Mouse (Mus musculus) spleen, postnatal 4 days (tissue): ENCODE data around the gene Unc13c.

Experiments
- DNase-seq, 2 experiments: peaks; one replicate each; pipeline ENCODE4 v3.0.0; 2022; ENCODE audit warnings: low spot score in 2 of 2

Gene Unc13c

DNA sequence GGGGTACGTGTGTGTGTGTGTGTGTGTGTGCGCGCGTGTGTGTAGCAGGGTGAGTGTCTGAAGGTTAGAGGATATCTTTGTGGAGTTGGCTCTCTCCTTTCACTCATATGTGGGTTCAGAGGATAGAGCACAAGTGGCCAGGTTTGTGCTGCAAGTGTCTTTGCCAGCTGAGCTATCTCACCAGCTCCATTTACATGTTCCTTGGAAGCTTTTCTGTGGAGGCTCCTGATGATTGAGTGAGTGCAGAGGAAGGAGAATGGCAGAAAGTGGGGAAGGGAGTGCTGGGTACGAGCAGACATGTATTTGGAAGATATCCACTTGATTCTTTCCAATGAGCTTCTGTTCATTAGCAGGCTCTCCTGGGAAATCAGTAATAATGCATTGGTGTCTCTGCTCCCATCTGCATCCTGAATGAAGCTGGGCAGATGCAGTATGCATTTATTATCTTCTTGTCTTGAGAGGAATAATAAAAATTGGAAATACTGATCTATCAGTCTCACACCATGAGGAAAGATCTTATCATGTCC, 86.3 kb downstream of the Unc13c start:
- no peak for DNase-seq

GRCm38 (mm10) chr9:73867410-73868067, 101.2 kb downstream of the Unc13c start:
- DNase-seq: no peak

GRCm38 (mm10) chr9:73866666-73867065, 102.1 kb downstream of the Unc13c start:
- no peak for DNase-seq

- no peak for DNase-seq
Observed at GRCm38 (mm10) chr9:73859469-73859868, 109.3 kb downstream of the Unc13c start.

DNA sequence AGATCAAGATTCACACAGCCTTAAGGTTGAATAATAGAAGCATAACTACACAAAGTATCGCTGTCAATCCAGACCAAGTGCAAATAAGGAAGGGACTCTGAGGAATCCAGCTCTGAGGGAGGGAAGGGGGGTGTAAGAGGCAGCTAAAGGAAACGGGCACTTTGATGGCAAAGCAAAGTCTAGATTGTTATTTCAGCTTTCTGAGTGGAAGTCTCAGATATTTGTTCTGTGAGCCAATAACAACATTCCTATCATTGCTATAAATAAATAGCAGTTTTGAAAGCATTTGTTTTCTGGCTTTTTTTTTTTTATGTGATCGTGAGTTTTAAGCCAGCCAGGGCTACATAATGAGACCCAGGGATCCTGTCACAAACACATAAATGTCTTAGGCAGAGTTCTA, 114.5 kb downstream of the Unc13c start:
- no peak for DNase-seq

DNA sequence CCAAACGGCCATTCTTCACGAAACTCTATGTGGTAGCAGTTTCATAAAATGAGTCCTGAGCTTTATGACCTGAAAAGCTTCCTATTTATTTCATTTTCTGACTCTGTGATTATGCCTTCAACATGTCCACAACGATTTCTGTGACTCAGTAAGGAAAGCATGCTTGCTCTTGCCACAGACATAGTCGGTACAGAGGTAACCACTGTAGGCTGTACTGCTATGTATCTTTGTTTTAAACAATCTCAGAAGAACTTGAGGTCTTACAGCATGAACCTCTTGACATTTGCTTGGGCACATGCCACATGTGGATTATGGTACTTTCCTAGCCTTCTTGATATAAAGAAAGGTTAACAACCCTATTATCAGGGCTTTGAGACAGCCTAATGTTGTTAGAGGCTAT, 162.1 kb downstream of the Unc13c start:
- DNase-seq: no peak

- DNase-seq: no peak
Observed at GRCm38 (mm10) chr9:73774616-73775015, 194.2 kb downstream of the Unc13c start.

DNA sequence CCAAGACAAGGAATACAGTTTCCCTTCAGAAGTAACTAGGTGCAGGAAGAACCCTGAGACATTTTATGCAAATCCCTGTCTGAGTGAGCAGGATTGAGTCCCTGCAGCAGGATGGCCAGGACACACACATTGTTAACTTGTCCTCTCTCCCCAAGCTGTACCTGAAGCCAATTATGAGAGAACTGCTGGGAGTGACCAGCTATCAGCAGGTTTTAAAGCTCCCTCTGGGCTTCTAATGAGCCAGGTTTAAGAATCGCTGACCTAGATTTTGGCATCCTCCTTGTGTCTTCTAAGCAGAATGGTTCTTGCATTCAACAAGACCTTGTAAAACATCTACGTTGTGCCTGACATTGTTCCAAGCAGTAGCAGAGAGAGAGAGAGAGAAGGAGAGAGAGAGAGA, 213.6 kb downstream of the Unc13c start:
- DNase-seq: no peak

DNA sequence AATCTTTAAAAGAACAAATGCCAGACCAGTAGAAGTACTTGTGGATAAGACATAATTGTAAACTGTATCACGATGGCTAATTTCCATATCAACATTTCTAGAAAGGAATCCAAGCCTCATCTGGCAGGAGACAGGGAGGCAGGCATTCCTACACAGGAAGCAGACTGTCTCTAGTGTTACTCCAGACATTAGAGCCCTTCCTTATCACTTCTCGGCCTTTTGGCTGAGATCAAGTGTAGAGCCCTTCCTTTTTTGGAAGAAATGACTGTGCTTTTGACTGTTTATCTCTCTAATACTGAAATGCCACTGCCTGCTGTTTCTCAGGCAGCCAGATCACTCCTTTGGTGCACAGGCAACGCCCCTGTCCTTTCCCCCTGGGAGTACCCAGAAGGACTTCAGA, 215.3 kb downstream of the Unc13c start:
- no peak for DNase-seq

GRCm38 (mm10) chr9:73751344-73751743, 217.4 kb downstream of the Unc13c start:
- no peak for DNase-seq

DNA sequence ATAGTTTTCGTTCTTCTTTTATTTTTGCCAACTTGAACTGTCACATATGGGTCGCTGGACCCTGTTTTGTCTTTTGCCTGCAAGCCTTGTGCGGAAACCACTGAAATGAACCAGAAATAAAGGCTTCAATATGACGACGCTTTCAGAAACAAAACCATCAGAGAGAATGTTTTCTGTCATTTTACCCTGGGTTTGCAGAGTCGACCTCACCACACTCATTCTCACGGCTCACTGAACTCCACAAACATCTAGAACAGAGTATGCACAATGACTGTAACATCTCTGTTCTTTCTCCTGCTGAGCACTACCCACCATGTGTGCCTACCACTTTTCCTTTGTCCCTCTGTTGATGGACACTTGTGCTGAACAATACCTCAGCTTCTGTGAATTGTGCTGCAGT, 234.3 kb downstream of the Unc13c start:
- no peak for DNase-seq

- DNase-seq: no peak
Observed at GRCm38 (mm10) chr9:73725717-73726662, 242.8 kb downstream of the Unc13c start.

DNA sequence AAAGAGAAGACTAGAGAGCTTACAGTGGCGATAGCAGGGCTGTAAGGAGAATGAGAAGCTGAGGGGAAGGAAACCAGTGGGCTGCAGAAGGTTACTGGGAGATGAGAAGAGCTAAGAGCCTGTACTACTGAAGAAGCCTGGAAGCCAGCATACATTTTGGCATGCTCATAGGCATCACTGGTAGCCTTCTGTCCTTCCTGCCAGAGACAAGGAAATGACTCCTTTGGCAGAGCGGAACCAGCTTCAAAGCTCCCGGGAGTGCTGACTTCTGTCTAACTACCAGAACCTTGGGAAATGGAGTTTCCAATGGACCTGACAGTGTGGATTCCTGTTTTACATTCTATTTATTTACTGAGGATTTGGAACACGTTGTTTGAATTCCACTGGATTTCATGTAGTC, 244.0 kb downstream of the Unc13c start:
- DNase-seq: no peak

DNA sequence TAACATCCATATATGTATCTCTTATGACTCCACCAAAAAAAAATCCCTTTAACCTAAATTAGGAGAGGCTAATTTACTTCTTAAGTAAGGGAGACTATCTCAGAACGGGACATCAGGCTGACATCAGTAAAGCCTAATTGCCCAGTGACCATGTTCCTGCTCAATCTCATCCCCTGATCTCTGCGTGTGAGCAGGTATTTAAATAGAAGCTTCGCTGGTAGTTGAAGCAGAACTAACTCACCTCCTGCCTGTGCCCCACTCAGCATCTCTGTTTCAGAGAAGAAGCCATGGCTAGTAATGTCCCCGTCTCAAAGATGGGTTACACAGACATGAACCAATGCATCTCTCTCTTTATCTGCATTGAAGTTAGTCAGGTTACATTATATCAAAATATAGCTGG, 255.3 kb downstream of the Unc13c start:
- DNase-seq: no peak

DNA sequence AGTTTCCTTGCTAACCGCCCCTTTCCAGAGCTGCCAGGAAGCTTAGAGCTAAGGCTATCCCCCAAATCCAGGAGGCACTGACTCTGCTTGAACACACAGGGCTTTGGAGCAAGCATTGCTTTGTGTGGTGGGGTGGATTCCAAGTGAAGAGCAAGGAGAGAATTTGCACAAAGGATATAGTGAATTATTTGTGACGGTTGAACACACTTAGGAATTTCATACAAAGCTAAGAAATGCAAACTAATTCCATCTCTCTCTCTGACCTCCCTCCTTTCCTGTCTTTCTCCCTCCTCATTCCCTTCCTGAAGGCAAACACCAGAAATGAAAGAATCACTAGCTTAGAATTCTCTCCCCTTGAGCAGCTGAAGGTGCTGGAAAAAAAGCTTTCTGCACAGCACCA, 271.7 kb downstream of the Unc13c start:
- no peak for DNase-seq

DNA sequence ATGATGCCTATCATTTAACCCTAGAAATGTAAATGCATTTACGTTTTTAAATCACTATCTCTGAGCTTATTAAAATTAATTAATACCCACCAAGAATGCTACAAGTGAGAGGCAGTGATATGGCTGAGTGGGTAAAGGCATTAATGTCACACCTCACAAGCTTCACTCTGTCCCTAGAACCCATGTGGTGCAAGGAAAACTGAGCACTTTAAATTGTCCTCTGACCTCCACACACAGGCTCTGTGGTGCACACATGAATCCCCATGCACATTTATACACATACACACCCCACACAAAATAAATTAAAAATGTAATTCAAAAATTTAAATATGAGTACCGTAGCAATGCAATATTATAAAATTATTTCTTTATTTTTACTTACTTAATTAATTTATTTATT, 287.2 kb downstream of the Unc13c start:
- no peak for DNase-seq

DNA sequence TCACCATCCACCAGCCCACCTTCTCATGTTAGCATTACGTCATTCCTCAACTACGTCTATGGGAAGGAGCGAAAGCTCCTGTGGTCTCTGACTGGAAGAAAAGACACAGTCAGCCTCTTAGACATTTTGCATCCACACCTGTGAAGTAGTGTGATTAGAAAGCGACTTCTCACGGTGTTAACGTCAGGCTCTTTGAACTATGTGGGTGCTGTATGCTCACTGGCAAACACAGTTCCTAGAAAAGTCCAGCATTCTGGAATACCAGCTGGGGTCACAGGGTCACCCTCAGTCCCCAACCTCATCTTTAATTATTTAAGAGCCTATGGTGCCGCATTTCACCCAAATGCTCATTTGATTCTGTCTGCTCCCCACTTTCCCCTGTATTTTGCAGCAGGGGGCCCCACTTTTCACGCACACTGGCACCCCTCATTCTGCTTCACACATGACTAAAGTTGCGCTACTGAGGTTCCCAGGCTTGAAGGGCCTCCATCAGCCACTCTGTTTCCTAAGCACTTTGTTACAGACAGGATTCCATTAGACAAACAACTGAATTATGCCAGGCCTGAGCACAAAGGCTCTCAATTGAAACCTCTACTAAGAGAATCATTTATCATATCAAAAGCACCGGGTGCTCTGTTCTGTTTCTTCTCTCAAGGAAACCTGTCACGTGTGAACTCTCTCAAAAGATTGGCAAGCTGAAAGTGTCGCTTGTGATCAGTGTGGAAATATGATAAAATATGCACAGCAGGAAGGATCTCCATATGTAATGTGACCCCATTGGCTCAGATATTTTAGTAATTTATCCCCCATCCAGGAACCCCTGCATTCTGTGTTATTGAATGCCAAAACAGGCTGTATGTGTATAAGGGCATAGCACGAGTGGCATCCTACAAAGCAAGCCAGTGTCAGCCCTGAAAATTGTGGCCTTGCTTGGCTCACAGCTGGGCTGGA, 287.9 kb downstream of the Unc13c start:
- no peak for DNase-seq

GRCm38 (mm10) chr9:73671656-73672212, 297.0 kb downstream of the Unc13c start:
- no peak for DNase-seq

GRCm38 (mm10) chr9:73670040-73670439, 298.7 kb downstream of the Unc13c start:
- DNase-seq: no peak

DNA sequence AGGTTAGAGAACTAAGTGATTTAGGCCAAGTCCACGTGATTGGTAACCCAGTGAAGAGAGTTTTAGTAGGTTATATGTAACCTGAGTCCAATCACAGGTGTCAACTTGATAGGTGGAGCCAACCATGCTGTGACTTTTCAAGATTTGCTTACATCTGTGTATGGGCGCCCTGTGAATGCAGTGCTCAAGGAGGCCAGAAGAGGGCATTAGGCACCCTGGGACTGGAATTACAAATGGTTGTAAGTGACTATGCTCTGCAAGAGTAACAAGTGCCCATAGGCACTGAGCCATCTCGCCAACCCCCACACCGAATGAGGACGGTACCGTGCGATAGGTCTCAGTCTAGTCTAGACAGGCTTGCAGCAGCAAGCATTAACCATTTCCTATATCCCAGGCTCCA, 305.9 kb downstream of the Unc13c start:
- DNase-seq: no peak

- DNase-seq: no peak
Observed at GRCm38 (mm10) chr9:73649088-73649487, 319.7 kb downstream of the Unc13c start.
